Mouse (Mus musculus) gastrocnemius, postnatal 36 days (tissue): ENCODE results near the gene Rnf168. TPM values are rescaled to one million over a fixed set of nuclear protein-coding genes. Genes with fewer than 3 reads are reported as not detected.
"Not testable (repeated sequence)": the region's sequence is repeated elsewhere in the genome, so short reads cannot be mapped to it uniquely, and the experiment has no call there.

ENCODE experiments used
- DNase-seq, 2 experiments: peaks; one replicate each; pipeline ENCODE4 v3.0.0; 2022
- intact Hi-C: fragments of 180-260 bp; cut with DNase I; formaldehyde crosslinking; loops from one replicate; pipeline ENCODE4 v1.15.1; 2025
- long read RNA-seq, 2 experiments: library from polyadenylated mRNA; stranded (forward); transcript quantifications; one replicate each; pipeline ENCODE4 v2.0.0; 2021
- total RNA-seq, 2 experiments: library from RNA; stranded (reverse); gene quantifications; 2 replicates each; pipeline ENCODE4 v1.2.3; 2021

The Rnf168 gene
- 1 to 10 TPM; 7.8 to 9.6 TPM for total RNA-seq
- long read RNA-seq, experiment 1: 0 reads
- long read RNA-seq, experiment 2: 0 reads

DNA sequence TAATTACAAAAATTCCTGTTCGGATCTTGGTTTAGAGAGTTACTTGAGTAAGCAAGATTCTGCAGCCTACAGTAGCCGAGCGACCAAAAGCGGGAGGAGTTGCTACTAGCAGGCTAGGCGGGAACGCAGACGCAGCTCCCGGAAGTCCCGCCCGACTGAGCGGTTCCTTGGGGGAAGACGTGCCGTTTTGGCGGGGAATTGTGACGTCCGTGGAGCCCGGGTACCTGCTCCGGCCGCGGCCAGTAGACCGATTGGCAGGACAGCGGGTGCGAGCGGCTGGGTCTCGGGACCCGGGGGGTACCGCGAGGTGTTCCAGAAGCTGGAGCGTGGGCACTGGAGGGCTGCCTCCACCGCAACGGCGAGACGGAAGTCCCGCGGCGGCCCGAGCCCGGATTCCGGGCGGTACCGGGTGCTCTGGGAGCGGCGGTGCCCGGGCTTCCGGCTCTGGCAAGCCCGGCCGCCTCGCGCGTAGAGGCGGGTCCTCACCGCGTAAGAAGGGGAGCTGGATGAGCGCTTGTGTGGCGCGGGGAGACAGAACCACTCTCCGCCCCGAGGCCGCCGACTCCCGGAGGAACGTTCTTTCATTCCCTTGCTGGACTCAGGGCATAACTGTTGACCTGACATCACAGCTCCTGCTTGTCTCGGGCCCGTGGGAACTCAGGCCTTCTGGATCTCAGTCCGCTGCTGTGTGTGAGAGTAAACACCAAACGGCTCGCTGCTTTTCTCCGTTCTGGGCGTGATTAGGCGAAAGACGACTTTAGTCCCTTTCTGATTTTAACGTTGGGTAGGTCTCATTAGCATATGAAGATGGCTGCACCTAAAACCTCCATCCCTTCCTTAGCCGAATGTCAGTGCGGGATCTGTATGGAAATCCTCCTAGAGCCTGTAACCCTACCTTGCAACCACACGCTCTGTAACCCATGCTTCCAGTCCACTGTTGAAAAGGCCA, at the start of gene Rnf168:
Gene Rnf168 (plus strand): TSS at position 152 of the 949 bp plus-strand sequence.
- peak; percentile 85 for DNase-seq
- intact Hi-C loops: loop anchor here (2.0 kb wide), 1 partner anchor 29 kb away; no protein-coding TSS in a partner anchor

- intact Hi-C loops, DNase-seq: not testable (repeated sequence)
These were observed 45.2 kb upstream of the Rnf168 start for GRCm38 (mm10) chr16:32232050-32232449.

- DNase-seq: no peak
- intact Hi-C loops: no loop called here
These were observed 39.2 kb upstream of the Rnf168 start for GRCm38 (mm10) chr16:32237930-32238680.

- intact Hi-C loops: no loop called here
These were observed 37.6 kb upstream of the Rnf168 start for GRCm38 (mm10) chr16:32239428-32240312.

DNA sequence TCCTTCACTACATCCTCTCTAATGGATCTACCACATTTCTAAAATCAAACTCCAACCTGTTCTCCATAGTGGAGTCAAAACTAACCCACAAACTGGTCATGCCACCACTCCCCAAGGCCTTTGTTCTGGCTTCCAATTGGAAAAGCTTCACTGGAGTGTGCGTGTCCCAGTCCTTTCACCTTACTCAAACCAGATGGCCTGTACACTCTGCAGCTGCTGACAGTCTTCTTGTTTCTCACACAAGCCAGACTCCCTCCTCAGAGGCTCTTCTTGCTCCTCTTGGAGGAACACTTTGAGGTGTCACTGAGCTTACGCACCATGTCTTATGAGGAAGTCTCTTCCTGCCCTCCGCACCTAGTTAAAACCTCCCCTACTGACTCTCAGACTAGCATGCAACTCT, 33.4 kb upstream of the Rnf168 start:
- intact Hi-C loops: no loop called here
- no peak for DNase-seq

More at GRCm38 (mm10) chr16:32239428-32240312, 37.6 kb upstream of the Rnf168 start:
- DNase-seq: no peak

DNA sequence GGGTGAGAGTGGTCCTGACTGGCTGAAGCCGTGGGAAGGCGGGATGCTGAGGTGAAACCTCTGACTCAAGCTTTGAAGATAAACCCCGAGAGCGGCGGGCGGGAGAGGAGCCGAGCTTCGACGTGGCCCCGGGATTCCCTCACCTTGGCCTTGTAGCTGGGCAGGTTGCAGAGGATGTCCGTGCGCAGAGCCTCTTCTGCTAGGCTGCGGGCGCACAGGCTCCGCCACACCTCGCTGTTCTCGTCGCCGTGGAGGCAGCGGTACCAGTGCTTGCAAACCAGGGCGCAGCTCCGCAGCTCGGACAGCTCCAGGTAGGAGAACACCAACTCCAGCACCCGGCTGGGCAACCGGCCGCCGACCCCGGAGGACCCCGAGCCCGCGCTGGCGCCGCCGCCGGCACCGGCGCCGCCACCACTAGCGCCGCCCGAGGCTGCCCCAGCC, 30.9 kb upstream of the Rnf168 start:
- intact Hi-C loops: no loop called here
- DNase-seq: peak; percentile 14 to 41

GRCm38 (mm10) chr16:32246952-32247370, 30.3 kb upstream of the Rnf168 start, which contains the start of the genes Fbxo45 and Wdr53:
Gene Fbxo45, minus strand, starts transcription at chr16:32247158.
Gene Wdr53, plus strand, starts transcription at chr16:32247227.
- peak; percentile 94 to 96 for DNase-seq
- intact Hi-C loops: no loop called here

DNA sequence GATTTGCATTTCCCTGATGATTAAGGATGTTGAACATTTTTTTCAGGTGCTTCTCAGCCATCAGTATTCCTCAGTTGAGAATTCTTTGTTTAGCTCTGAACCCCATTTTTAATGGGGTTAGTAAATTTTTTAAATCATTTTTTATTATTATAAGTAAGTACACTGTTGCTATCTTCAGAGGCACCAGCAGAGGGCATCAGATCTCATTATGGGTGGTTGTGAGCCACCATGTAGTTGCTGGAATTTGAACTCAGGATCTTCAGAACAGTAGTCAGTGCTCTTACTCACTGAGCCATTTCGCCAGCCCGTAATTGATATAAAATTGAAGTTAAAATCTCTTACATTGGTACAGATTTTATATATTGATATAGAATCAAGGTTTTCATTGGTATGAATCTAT, 13.0 kb upstream of the Rnf168 start:
- DNase-seq: not testable (repeated sequence)
- intact Hi-C loops: loop anchor here (2.0 kb wide), 1 partner anchor 235 kb away; no protein-coding TSS in a partner anchor

DNA sequence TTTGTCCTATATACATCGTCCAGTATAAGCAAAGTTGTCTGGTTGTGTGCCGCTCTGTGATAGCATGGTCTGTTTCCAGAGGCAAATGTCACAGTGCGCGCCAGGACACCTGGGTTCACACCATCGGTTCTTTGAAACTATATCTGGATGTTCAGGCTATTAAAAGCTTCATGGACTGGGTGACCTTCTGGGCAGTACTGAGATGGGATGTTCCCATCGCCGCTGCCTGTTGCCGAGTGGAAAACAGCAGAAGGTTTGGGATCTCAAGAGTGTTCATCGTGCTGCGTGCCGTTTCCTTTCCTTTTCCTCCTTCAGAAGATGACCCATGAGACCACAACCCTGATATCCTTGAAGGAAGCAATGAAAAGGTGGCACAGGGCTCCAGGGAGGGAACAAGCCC, 6.0 kb upstream of the Rnf168 start, which contains the start of gene Smco1:
Gene Smco1 (plus strand): TSS at position 178 of the 400 bp plus-strand sequence.
- peak; percentile 27 to 29 for DNase-seq
- intact Hi-C loops: no loop called here

- intact Hi-C loops: no loop called here
These were observed 3.9 kb upstream of the Rnf168 start for GRCm38 (mm10) chr16:32273338-32273737.

DNA sequence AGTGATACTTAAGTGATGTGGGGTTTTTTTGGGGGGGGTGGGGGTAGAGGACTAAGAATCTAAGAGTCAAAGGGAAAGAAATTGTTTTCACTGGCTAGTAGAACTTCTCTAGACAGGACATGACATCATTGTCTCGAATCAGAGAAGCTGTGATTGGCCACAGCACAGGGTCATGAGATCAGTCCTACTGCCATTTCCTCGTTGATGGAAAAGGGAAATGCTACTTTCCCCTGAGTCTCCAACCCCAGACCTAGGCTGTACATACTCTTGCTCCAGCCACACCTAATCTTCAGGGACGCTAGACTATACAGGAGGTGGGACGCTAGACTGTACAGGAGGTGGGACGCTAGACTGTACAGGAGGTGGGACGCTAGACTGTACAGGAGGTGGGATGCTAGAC, 2.2 kb upstream of the Rnf168 start:
- intact Hi-C loops: no loop called here
- no peak for DNase-seq

More at GRCm38 (mm10) chr16:32273338-32273737, 3.9 kb upstream of the Rnf168 start:
- no peak for DNase-seq

GRCm38 (mm10) chr16:32275830-32276229, 1.4 kb upstream of the Rnf168 start:
- no peak for DNase-seq

GRCm38 (mm10) chr16:32278396-32278795, 1.1 kb downstream of the Rnf168 start:
- intact Hi-C loops: no loop called here
- no peak for DNase-seq

More at GRCm38 (mm10) chr16:32275830-32276229, 1.4 kb upstream of the Rnf168 start:
- intact Hi-C loops: loop anchor here (2.0 kb wide), 1 partner anchor 27 kb away; no protein-coding TSS in a partner anchor

- no peak for DNase-seq
- intact Hi-C loops: no loop called here
These were observed 3.0 kb downstream of the Rnf168 start for GRCm38 (mm10) chr16:32280211-32280610.

GRCm38 (mm10) chr16:32282608-32283007, 5.3 kb downstream of the Rnf168 start:
- intact Hi-C loops: no loop called here
- DNase-seq: no peak

- DNase-seq: no peak
- intact Hi-C loops: no loop called here
These were observed 14.6 kb downstream of the Rnf168 start for GRCm38 (mm10) chr16:32291821-32292220.

- DNase-seq, intact Hi-C loops: not testable (repeated sequence)
These were observed 22.4 kb downstream of the Rnf168 start for GRCm38 (mm10) chr16:32299617-32300016.

DNA sequence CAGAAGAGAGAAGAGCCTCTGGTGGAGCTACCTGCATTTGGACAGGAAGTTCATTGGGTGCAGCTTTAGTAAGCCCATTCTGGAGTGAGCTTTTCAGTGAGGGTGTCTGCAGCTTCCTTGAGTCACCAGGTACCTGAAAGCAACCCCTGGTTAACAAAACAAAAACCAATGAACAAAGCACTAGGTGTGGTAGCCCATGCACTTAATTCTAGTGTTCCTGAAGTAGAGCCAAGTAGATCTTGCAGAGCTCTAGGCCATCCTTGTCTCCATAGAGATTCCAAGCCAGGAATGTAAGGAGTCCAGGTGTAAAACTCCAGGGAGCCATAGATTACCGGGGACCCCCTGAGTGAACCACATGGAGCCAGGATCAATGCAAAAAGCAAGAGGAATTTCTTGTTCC, 25.8 kb downstream of the Rnf168 start:
- DNase-seq: no peak
- intact Hi-C loops: no loop called here

- intact Hi-C loops: no loop called here
- DNase-seq: no peak
These were observed 26.6 kb downstream of the Rnf168 start for GRCm38 (mm10) chr16:32303886-32304285.
